Mouse (Mus musculus) lung, postnatal 0 days (tissue): Measurements from ENCODE around the gene Rcvrn. TPM values are rescaled to one million over a fixed set of nuclear protein-coding genes. Genes with fewer than 3 reads are reported as not detected.

Experiments used
- ATAC-seq: fragments of 200-750 bp; cut with Nextera tagmentation; 2 replicates; pipeline ENCODE4 v1.8.0; 2017; ENCODE audit warnings: moderate library complexity
- DNase-seq: peaks from one replicate; pipeline ENCODE4 v3.0.0-alpha.2; 2016; ENCODE audit warnings: low spot score
- H3K27ac ChIP-seq: fragments of 300-500 bp; sonication (generic); 2 replicates; pipeline ENCODE4 v1.5.1; 2014; ENCODE audit warnings: antibody characterized with exemption, mild to moderate bottlenecking, low read length, mixed read lengths
- H3K27me3 ChIP-seq: fragments of 300-500 bp; sonication (generic); replicated peaks from 2 replicates; pipeline ENCODE4 v1.6.1; 2014; ENCODE audit warnings: low read length, mixed read lengths; ENCODE audit not compliant: insufficient read depth
- H3K36me3 ChIP-seq: fragments of 300-500 bp; sonication (generic); 2 replicates; pipeline ENCODE4 v1.6.1; 2014; ENCODE audit warnings: low read length, mixed read lengths; ENCODE audit not compliant: insufficient read depth
- H3K4me1 ChIP-seq: fragments of 300-500 bp; sonication (generic); 2 replicates; pipeline ENCODE4 v1.6.1; 2014; ENCODE audit warnings: antibody characterized with exemption, low read depth, low read length, mixed read lengths; ENCODE audit not compliant: insufficient read depth
- H3K4me2 ChIP-seq: fragments of 300-500 bp; sonication (generic); replicated peaks from 2 replicates; pipeline ENCODE4 v1.6.1; 2014; ENCODE audit warnings: low read depth, mild to moderate bottlenecking, low read length, moderate library complexity, mixed read lengths
- H3K4me3 ChIP-seq: fragments of 300-500 bp; sonication (generic); 2 replicates; pipeline ENCODE4 v1.5.1; 2014; ENCODE audit warnings: low read depth, low read length
- H3K9ac ChIP-seq: fragments of 300-500 bp; sonication (generic); replicated peaks from 2 replicates; pipeline ENCODE4 v1.6.1; 2014; ENCODE audit warnings: low read depth, mild to moderate bottlenecking
- H3K9me3 ChIP-seq: fragments of 300-500 bp; sonication (generic); 2 replicates; pipeline ENCODE4 v1.6.1; 2016; ENCODE audit warnings: low read length, mixed read lengths
- CTCF ChIP-seq: IDR thresholded peaks from 2 replicates; pipeline ENCODE4 v1.5.1; 2016; ENCODE audit warnings: antibody characterized with exemption, mild to moderate bottlenecking
- EP300 ChIP-seq: IDR thresholded peaks from 2 replicates; pipeline ENCODE4 v1.6.1; 2016; ENCODE audit warnings: antibody characterized with exemption, mild to moderate bottlenecking, control low read depth
- WGBS: fragments of 180-500 bp; shearing (Covaris S2); extraction: QIAGEN DNeasy Blood & Tissue Kit; methylation state at CpG from one replicate; pipeline ENCODE4 v1.1.7; 2014; 5-methylcytosine and 5-hydroxymethylcytosine counted together
- polyA plus RNA-seq: library from polyadenylated mRNA; unstranded; fragments of >200 nt; fragmentation: Nextera tagmentation; extraction: Ambion mirVana; gene quantifications from 2 replicates; pipeline ENCODE4 v1.2.1, GENCODE M21; 2015

Gene Rcvrn
- polyA plus RNA-seq, 1 experiment from 2014 or later, result not detected

- H3K27ac ChIP-seq, result no peak overlapping the region
- no peaks in the 10 kb centered on the region for H3K36me3 ChIP-seq
- no peaks in the 10 kb centered on the region for H3K4me1 ChIP-seq
- ATAC-seq (no peak), DNase-seq (no peak)
- H3K9me3 ChIP-seq, result no peaks in the 10 kb centered on the region
- H3K4me3 ChIP-seq, result no peak overlapping the region
- H3K27me3 ChIP-seq, result no peaks in the 10 kb centered on the region
- TF ChIP-seq EP300 (no peak), CTCF (no peak)
- no peak overlapping the region for H3K4me2 ChIP-seq
- 39% methylated on average over 6 of the region's 6 CpGs for WGBS
- H3K9ac ChIP-seq, result no peak overlapping the region
Measured at GRCm38 (mm10) chr11:67652893-67653255, 42.3 kb upstream of the Rcvrn start.

GRCm38 (mm10) chr11:67653521-67654090 is 41.5 kb upstream of the Rcvrn start:
- no peak for TF ChIP-seq CTCF
- no peak for TF ChIP-seq EP300
- Histone ChIP-seq H3K36me3 (no peaks in the 10 kb centered on the region), H3K9me3 (no peaks in the 10 kb centered on the region), H3K27ac (no peak overlapping the region), H3K4me3 (no peak overlapping the region), H3K4me1 (no peaks in the 10 kb centered on the region), H3K27me3 (no peaks in the 10 kb centered on the region), H3K9ac (no peak overlapping the region), H3K4me2 (no peak overlapping the region)
- ATAC-seq (no peak), DNase-seq (no peak)
- WGBS, result 69% methylated on average over 9 of the region's 9 CpGs

GRCm38 (mm10) chr11:67654514-67654913 is 40.6 kb upstream of the Rcvrn start:
- no peak overlapping the region for H3K27ac ChIP-seq
- no peaks in the 10 kb centered on the region for H3K4me1 ChIP-seq
- TF ChIP-seq CTCF, result no peak
- TF ChIP-seq EP300, result no peak
- no peak for ATAC-seq
- no peak for DNase-seq
- no peak overlapping the region for H3K4me3 ChIP-seq
- no peaks in the 10 kb centered on the region for H3K36me3 ChIP-seq
- WGBS, result 87% methylated on average over 4 of the region's 4 CpGs
- no peak overlapping the region for H3K9ac ChIP-seq
- no peaks in the 10 kb centered on the region for H3K9me3 ChIP-seq
- H3K4me2 ChIP-seq, result no peak overlapping the region
- no peaks in the 10 kb centered on the region for H3K27me3 ChIP-seq

- 68% methylated on average over 17 of the region's 17 CpGs for WGBS
- Histone ChIP-seq H3K27ac (no peak overlapping the region), H3K4me3 (no peak overlapping the region), H3K9me3 (no peaks in the 10 kb centered on the region), H3K36me3 (no peaks in the 10 kb centered on the region), H3K4me1 (no peaks in the 10 kb centered on the region), H3K9ac (no peak overlapping the region), H3K27me3 (no peaks in the 10 kb centered on the region), H3K4me2 (no peak overlapping the region)
- TF ChIP-seq EP300 (no peak), CTCF (no peak)
- ATAC-seq (no peak), DNase-seq (no peak)
Measured at GRCm38 (mm10) chr11:67655236-67655959, 39.7 kb upstream of the Rcvrn start.

GRCm38 (mm10) chr11:67656366-67656765 is 38.8 kb upstream of the Rcvrn start:
- TF ChIP-seq EP300 (no peak), CTCF (no peak)
- Histone ChIP-seq H3K36me3 (no peaks in the 10 kb centered on the region), H3K9me3 (no peaks in the 10 kb centered on the region), H3K9ac (no peak overlapping the region), H3K4me1 (no peaks in the 10 kb centered on the region), H3K27me3 (no peaks in the 10 kb centered on the region), H3K27ac (no peak overlapping the region), H3K4me3 (no peak overlapping the region), H3K4me2 (no peak overlapping the region)
- DNase-seq (no peak), ATAC-seq (no peak)
- 84% methylated on average over 7 of the region's 7 CpGs for WGBS

- no peak overlapping the region for H3K4me2 ChIP-seq
- H3K36me3 ChIP-seq, result no peaks in the 10 kb centered on the region
- 86% methylated on average over 9 of the region's 9 CpGs for WGBS
Measured at GRCm38 (mm10) chr11:67656811-67657210, 38.3 kb upstream of the Rcvrn start.

More at GRCm38 (mm10) chr11:67656811-67657210, 38.3 kb upstream of the Rcvrn start:
- H3K4me1 ChIP-seq, result no peaks in the 10 kb centered on the region
- no peaks in the 10 kb centered on the region for H3K9me3 ChIP-seq
- DNase-seq, result no peak
- no peaks in the 10 kb centered on the region for H3K27me3 ChIP-seq
- no peak overlapping the region for H3K4me3 ChIP-seq
- no peak for ATAC-seq
- H3K27ac ChIP-seq, result no peak overlapping the region
- no peak overlapping the region for H3K9ac ChIP-seq
- TF ChIP-seq CTCF (no peak), EP300 (no peak)
